Mouse (Mus musculus): ENCODE results near the gene Dleu7. TPM values are rescaled to one million over a fixed set of nuclear protein-coding genes. Genes with fewer than 3 reads are reported as not detected.

The Dleu7 gene
- total RNA-seq (2012; rRNA removed), result not detected in 2 replicates
- not detected for polyA plus RNA-seq (2012; ENCODE audit: insufficient read depth in 1 of 2, insufficient read length in 2 of 2, low read depth in 1 of 2, low replicate concordance in 2 of 2, missing spikeins in 1 of 2)

- no peaks in the 10 kb centered on the region; a peak in 1 of 4 replicates for H3K27me3 ChIP-seq (ENCODE audit: control insufficient read depth in 1 of 2, insufficient read depth in 2 of 2, low read length in 2 of 2)
- H3K9ac ChIP-seq (ENCODE audit: control insufficient read depth, low read depth, low read length, poor library complexity, severe bottlenecking), result no peak within 1 kb of the TSS
- no peak for DNase-seq (ENCODE audit: low read depth, low spot score)
- no peaks in the 10 kb centered on the region for H3K36me3 ChIP-seq (ENCODE audit: control insufficient read depth in 1 of 2, insufficient read depth in 2 of 2, low read length in 2 of 2)
- no peaks in the 10 kb centered on the region for H3K9me3 ChIP-seq (replicated peaks; ENCODE audit: insufficient read depth, low read length)
- TF ChIP-seq MYB (IDR thresholded peaks at IDR 0.05; ENCODE audit: low read depth, low read length), result no peak
- TF ChIP-seq KAT2A (conservative IDR thresholded peaks at IDR 0.05; ENCODE audit: low read depth, low read length), result no peak
- no peak for TF ChIP-seq TCF12 (IDR thresholded peaks at IDR 0.05; ENCODE audit: low read depth, low read length)
- no peak for TF ChIP-seq RCOR1 (IDR thresholded peaks at IDR 0.05; ENCODE audit: low read depth, low read length)
- TF ChIP-seq HCFC1 (IDR thresholded peaks at IDR 0.05; ENCODE audit: low read depth, low read length), result no peak
- TF ChIP-seq MYC (IDR thresholded peaks at IDR 0.05; ENCODE audit: low read depth, low read length), result no peak
- TF ChIP-seq EP300 (IDR thresholded peaks at IDR 0.05; ENCODE audit: low read depth in 1 of 2, low read length in 2 of 2), result no peak
- TF ChIP-seq BHLHE40 (IDR thresholded peaks at IDR 0.05; ENCODE audit: borderline replicate concordance, low read depth, low read length), result no peak
- no peak for TF ChIP-seq MXI1 (IDR thresholded peaks at IDR 0.05; ENCODE audit: low read depth, low read length)
- TF ChIP-seq UBTF (IDR thresholded peaks at IDR 0.05; ENCODE audit: borderline replicate concordance, insufficient read depth, low read depth, low read length), result no peak
- TF ChIP-seq POLR2AphosphoS2 (IDR thresholded peaks at IDR 0.05; ENCODE audit: low read length), result no peak
- no peak for TF ChIP-seq ETS1 (IDR thresholded peaks at IDR 0.05; ENCODE audit: low read depth, low read length)
- TF ChIP-seq ZMIZ1 (IDR thresholded peaks at IDR 0.05; ENCODE audit: low read depth, low read length), result no peak
- TF ChIP-seq MAFK (IDR thresholded peaks at IDR 0.05; ENCODE audit: borderline replicate concordance, low read depth, low read length), result no peak
- TF ChIP-seq SIN3A (IDR thresholded peaks at IDR 0.05; ENCODE audit: low read length), result no peak
- H3K4me1 ChIP-seq (ENCODE audit: control insufficient read depth in 1 of 2, insufficient read depth in 2 of 2, low read length in 2 of 2), result no peaks in the 10 kb centered on the region
- H3K27ac ChIP-seq (ENCODE audit: control insufficient read depth, low read depth, low read length), result no peak within 1 kb of the TSS
- no peaks in the 10 kb centered on the region for H3K79me2 ChIP-seq (ENCODE audit: control insufficient read depth, insufficient read depth, low read length, poor library complexity)
- H3K4me3 ChIP-seq (ENCODE audit: control insufficient read depth in 1 of 2, insufficient read depth in 1 of 2, low read depth in 2 of 2, low read length in 2 of 2), result no peak within 1 kb of the TSS
Measured at GRCm38 (mm10) chr14:62292488-62293339, at the start of gene Dleu7, which contains the start of gene Rnaseh2b. Gene Dleu7 (minus strand): TSS chr14:62293047. Gene Rnaseh2b (plus strand): TSS chr14:62292589.

GRCm38 (mm10) chr14:62341887-62342642 lies 49.2 kb upstream of the Dleu7 start:
- peak overlapping the region; percentile 36 for H3K9ac ChIP-seq (ENCODE audit: control insufficient read depth, low read depth, low read length, poor library complexity, severe bottlenecking)
- H3K4me3 ChIP-seq (ENCODE audit: control insufficient read depth in 1 of 2, insufficient read depth in 1 of 2, low read depth in 2 of 2, low read length in 2 of 2), result peak overlapping the region in 1 of 2 experiments; percentile 32; a peak in 2 of 4 replicates
- peak overlapping the region; percentile 95 for H3K27ac ChIP-seq (ENCODE audit: control insufficient read depth, low read depth, low read length)
- TF ChIP-seq NELFE (IDR thresholded peaks at IDR 0.05; ENCODE audit: low read depth, low read length) (no peak), NRF1 (IDR thresholded peaks at IDR 0.05; ENCODE audit: insufficient read depth, low read depth, low read length, poor library complexity, severe bottlenecking) (0 out of 2 replicates have a peak, but pooled peaks have one; percentile 29), POLR2AphosphoS5 (IDR thresholded peaks at IDR 0.05; ENCODE audit: borderline replicate concordance, low read depth, low read length) (no peak), POLR2A (IDR thresholded peaks at IDR 0.05; ENCODE audit: control insufficient read depth in 1 of 2, insufficient read depth in 1 of 2, low read depth in 1 of 2, low read length in 2 of 2, poor library complexity in 1 of 2) (no peak)
- peaks cover 0 to 42% of the 10 kb centered on the region in 2 experiments; a peak in 2 of 4 replicates for H3K36me3 ChIP-seq (ENCODE audit: control insufficient read depth in 1 of 2, insufficient read depth in 2 of 2, low read length in 2 of 2)
- no peaks in the 10 kb centered on the region for H3K9me3 ChIP-seq (replicated peaks; ENCODE audit: insufficient read depth, low read length)
- H3K4me1 ChIP-seq (ENCODE audit: control insufficient read depth in 1 of 2, insufficient read depth in 2 of 2, low read length in 2 of 2), result peaks cover 24 to 26% of the 10 kb centered on the region in 2 experiments
- no peaks in the 10 kb centered on the region for H3K27me3 ChIP-seq (ENCODE audit: control insufficient read depth in 1 of 2, insufficient read depth in 2 of 2, low read length in 2 of 2)
- peaks cover 18% of the 10 kb centered on the region for H3K79me2 ChIP-seq (ENCODE audit: control insufficient read depth, insufficient read depth, low read length, poor library complexity)
- DNase-seq (ENCODE audit: low read depth, low spot score), result peak; percentile 10

All from MEL (cell line).